Mouse (Mus musculus) heart, postnatal 36 days (tissue): ENCODE data around the gene Lysmd3. TPM values are rescaled to one million over a fixed set of nuclear protein-coding genes. Genes with fewer than 3 reads are reported as not detected.
"Not testable (repeated sequence)": the region's sequence is repeated elsewhere in the genome, so short reads cannot be mapped to it uniquely, and the experiment has no call there.

Source experiments
- DNase-seq, 2 experiments: peaks; one replicate each; pipeline ENCODE4 v3.0.0; 2021 to 2022
- intact Hi-C: fragments of 180-260 bp; cut with DNase I; formaldehyde crosslinking; loops from one replicate; pipeline ENCODE4 v1.15.1; 2025
- total RNA-seq, 2 experiments: library from RNA; stranded (reverse); gene quantifications; 2 replicates each; pipeline ENCODE4 v1.2.3; 2021

The Lysmd3 gene
- 10 to 100 TPM; 11.4 to 17.3 TPM for total RNA-seq

DNA sequence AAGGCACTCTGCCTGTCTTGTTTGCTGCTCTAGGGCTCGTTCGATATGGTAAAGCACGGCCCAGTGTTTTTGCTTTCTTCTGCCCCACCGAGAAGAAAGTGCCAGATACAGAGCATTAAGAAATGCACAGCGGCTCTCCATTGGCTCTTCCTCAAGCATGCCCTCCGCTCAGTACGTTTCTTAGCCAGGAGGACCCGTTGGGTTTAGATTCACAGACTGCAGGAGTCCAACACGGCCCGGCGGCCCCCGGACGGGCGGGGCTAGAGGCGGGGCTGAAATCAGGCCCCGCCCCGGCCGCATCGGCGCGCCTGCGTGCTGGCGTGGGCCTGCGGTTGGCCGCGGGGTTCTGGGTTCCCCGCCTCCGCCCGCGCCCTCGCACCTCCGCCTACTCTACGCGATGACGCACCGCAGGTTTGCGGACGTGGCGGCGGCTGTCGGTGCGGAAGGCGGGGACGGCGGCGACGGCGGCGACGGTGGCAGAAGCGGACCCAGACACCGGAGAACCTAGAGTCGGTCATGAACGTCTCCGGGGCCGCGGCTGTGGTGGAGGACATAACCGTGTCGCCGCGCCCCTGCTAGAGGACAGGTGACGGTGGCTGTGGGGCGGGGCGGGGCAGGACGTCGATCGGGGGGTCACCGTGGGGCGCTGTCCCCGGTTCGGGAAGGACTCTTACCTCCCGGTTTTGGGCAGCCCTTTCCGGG is at the start of gene Lysmd3:
Lysmd3 (plus strand) TSS at position 313 of the 702 bp plus-strand sequence.
- peak; percentile 92 for DNase-seq
- intact Hi-C loops: loop anchor here (1.0 to 10.0 kb wide), 4 partner anchors 51 to 773 kb away; partner anchors contain the start of genes Arrdc3 and Cetn3

DNA sequence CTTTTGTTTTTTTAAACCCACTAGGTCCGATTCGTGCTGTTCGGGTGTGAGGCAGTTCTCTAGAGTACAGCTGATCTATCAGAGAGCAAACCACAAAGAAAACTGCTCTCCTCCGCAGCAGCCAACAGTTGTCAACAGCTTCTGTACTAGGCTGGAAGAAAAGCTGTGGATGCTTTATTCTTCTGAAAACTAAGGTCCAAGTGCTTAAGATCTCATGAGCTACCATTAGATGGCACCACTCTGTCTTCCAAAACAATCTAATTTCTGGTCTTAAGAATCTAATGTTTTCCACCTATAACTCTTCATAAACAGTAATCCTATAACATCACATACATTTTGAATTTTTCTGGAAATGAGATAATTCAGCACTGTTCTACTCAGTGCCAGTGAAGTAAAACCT is 47.1 kb upstream of the Lysmd3 start:
- intact Hi-C loops: no loop called here
- no peak for DNase-seq

GRCm38 (mm10) chr13:81627861-81628260 is 29.6 kb upstream of the Lysmd3 start:
- intact Hi-C loops, DNase-seq: not testable (repeated sequence)

DNA sequence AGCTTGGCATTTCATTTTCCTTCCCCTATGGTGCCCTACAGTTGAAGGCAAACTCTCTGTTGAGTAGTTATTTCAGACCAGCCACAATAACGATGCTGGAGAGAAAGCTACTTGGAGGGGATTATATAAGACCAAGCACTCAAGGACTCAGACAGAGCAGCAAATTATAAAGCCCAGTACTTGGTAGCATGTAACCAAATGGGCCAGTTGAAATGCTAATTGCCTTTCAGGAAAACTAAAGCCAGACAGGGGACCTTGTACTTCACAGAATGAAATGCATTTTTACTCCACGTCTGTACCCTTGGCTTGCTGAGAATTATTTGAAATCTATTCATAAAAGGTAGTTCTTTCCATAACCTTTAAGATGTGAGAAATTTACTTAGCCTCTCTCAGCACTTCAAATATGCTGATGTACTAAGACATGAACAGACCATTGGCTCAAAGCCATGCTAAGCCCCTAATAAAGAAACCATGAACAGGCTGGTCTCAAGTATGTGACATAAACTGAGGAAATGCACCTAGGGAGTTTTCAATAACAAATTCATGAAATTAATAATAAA is 28.8 kb upstream of the Lysmd3 start:
- intact Hi-C loops: no loop called here
- DNase-seq: no peak

- no peak for DNase-seq
- intact Hi-C loops: no loop called here
These were observed 28.1 kb upstream of the Lysmd3 start for GRCm38 (mm10) chr13:81629395-81629794.

GRCm38 (mm10) chr13:81630566-81630965 is 26.9 kb upstream of the Lysmd3 start:
- no peak for DNase-seq
- intact Hi-C loops: no loop called here

- intact Hi-C loops: no loop called here
- DNase-seq: peak; percentile 7 to 12
These were observed 24.6 kb upstream of the Lysmd3 start, which contains the start of gene Adgrv1 for GRCm38 (mm10) chr13:81632720-81633415. Gene Adgrv1, minus strand, starts transcription at chr13:81633154.

GRCm38 (mm10) chr13:81639624-81640023 is 17.8 kb upstream of the Lysmd3 start:
- DNase-seq: no peak
- intact Hi-C loops: loop anchor here (2.0 to 5.0 kb wide), 2 partner anchors 123 to 201 kb away; no protein-coding TSS in a partner anchor

GRCm38 (mm10) chr13:81640881-81641280 is 16.6 kb upstream of the Lysmd3 start:
- intact Hi-C loops: loop anchor here (2.0 to 5.0 kb wide), 2 partner anchors 121 to 202 kb away; no protein-coding TSS in a partner anchor
- no peak for DNase-seq

- peak in 1 of 2 experiments; percentile 29 for DNase-seq
- intact Hi-C loops: loop anchor here (2.0 to 5.0 kb wide), 2 partner anchors 121 to 203 kb away; no protein-coding TSS in a partner anchor
These were observed 16.0 kb upstream of the Lysmd3 start for GRCm38 (mm10) chr13:81641289-81642045.

GRCm38 (mm10) chr13:81642491-81643149 is 14.8 kb upstream of the Lysmd3 start:
- no peak for DNase-seq
- intact Hi-C loops: loop anchor here (5.0 kb wide), 1 partner anchor 120 kb away; no protein-coding TSS in a partner anchor

DNA sequence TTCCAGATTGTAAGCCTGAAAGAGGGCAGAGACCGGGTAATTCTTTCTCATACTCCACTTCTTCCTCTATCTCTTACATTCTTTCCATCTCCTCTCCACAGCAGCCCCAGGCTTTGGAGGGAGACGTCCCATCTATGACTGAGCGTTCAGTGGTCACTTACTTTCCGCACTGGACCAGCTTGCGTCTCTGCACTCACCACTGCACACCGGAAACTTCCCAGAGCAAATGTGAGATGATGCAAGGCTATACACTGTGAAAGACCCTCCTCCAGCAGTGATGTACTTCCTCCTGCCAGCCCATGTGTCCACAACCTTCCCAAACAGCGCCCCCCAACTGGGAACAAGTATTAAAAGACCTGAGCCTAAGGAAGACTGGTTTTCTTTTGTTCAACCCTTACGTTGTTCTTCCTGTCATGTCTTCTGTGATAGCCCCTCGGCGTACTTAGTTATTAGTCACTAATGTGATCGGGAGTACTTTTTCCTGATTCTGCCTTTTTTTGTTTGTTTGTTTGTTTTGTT is 13.4 kb upstream of the Lysmd3 start:
- intact Hi-C loops: loop anchor here (5.0 kb wide), 1 partner anchor 118 kb away; no protein-coding TSS in a partner anchor

GRCm38 (mm10) chr13:81646348-81646747 is 11.1 kb upstream of the Lysmd3 start:
- intact Hi-C loops: no loop called here
- DNase-seq: no peak

More for the DNA sequence above, 13.4 kb upstream of the Lysmd3 start:
- no peak for DNase-seq

DNA sequence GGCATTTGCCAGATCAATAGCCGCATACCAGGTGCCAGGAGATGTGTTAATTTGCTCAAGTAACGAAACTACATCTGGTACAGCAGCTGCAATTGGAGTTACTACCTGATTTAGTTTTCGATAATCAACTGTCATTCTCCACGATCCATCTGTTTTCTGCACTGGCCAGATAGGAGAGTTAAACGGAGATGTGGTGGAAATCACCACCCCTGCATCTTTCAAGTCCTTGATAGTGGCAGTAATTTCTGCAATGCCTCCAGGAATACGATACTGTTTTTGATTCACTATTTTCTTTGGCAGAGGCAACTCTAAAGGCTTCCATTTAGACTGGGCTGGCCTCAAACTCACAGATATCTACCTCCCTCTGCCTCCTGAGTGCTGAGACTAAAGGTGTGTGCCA is 7.1 kb upstream of the Lysmd3 start:
- not testable (repeated sequence) for DNase-seq
- intact Hi-C loops: loop anchor here (10.0 kb wide), 1 partner anchor 766 kb away; the partner anchor contains the start of gene Arrdc3

DNA sequence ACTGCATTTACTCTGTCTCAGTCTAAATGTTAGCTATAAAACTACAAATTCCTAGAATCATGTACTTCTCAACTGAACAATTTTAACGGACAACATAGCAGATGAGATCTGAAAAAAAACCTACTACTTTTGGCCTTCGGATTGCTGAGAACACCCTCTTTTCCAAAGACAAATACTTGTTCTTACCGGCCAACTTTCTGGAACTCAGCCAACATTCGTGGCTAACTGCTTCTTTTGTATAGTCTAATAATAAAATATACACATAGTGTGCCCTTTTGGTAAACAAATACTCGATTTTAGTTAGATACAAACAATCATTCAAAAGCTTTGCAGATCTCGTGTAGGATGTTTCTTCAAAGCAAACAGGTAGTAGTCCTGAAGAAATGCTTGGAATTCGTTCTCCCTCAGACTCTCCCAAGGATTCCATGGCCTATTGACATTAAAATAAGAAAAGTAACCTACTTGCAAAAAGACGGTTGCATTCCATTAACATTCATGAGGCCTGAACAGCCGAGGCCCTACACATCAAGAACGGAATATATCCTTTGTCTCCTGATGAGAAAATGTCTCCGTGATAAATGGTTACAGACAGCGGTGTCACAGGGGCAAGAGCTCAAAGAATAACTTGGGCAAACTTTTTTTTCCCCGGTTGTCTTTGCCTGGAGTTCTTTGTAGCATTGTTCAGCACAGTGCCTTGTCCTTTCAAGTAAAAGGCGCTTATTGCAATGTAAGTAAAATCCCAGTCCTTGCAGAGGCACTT is 1.2 kb upstream of the Lysmd3 start:
- intact Hi-C loops: loop anchor here (2.0 to 10.0 kb wide), 3 partner anchors 53 to 771 kb away; partner anchors contain the start of gene Arrdc3
- DNase-seq: no peak

DNA sequence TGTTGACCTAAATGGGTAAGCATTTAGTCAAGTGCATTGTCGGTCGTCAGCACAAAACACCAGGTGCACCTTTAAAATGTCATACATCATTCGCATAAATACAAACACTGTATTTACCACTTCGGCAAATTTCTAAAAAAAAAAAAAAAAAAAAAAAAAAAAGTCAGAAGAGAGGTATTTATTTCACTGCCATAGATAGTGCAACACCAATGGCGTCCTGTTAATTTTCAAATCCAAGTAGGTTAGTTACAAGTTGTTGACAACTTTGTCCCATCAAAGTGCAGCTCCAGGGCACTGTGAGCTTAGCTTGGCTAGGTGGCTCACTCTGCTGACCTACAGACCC is 484 bp upstream of the Lysmd3 start:
- no peak for DNase-seq
- intact Hi-C loops: loop anchor here (1.0 to 10.0 kb wide), 4 partner anchors 52 to 772 kb away; partner anchors contain the start of genes Arrdc3 and Cetn3

- peak in 1 of 2 experiments; percentile 6 for DNase-seq
- intact Hi-C loops: loop anchor here (5.0 to 10.0 kb wide), 2 partner anchors 104 to 773 kb away; partner anchors contain the start of gene Arrdc3
These were observed 740 bp downstream of the Lysmd3 start for GRCm38 (mm10) chr13:81658053-81658752.
